Mouse (Mus musculus) hindbrain, embryonic 16.5 days (tissue): ENCODE data around the gene Olfml1. TPM values are rescaled to one million over a fixed set of nuclear protein-coding genes. Genes with fewer than 3 reads are reported as not detected.

Experiments used
- ATAC-seq: fragments of 200-750 bp; cut with Nextera tagmentation; 2 replicates; pipeline ENCODE4 v1.8.0; 2017; ENCODE audit warnings: moderate TSS enrichment, moderate library complexity
- H3K27ac ChIP-seq: fragments of 300-500 bp; sonication (generic); 2 replicates; pipeline ENCODE4 v1.5.1; 2014; ENCODE audit warnings: low read depth, mild to moderate bottlenecking, control low read depth, low read length, moderate library complexity
- H3K27me3 ChIP-seq: fragments of 300-500 bp; sonication (generic); replicated peaks from 2 replicates; pipeline ENCODE4 v1.6.1; 2014; ENCODE audit warnings: low read length; ENCODE audit not compliant: control insufficient read depth, insufficient read depth
- H3K36me3 ChIP-seq: fragments of 300-500 bp; sonication (generic); 2 replicates; pipeline ENCODE4 v1.6.1; 2014; ENCODE audit warnings: mild to moderate bottlenecking, low read length, moderate library complexity, mixed read lengths; ENCODE audit not compliant: control insufficient read depth, insufficient read depth
- H3K4me1 ChIP-seq: fragments of 300-500 bp; sonication (generic); 2 replicates; pipeline ENCODE4 v1.6.1; 2014; ENCODE audit warnings: low read depth, low read length; ENCODE audit not compliant: control insufficient read depth, insufficient read depth
- H3K4me2 ChIP-seq: fragments of 300-500 bp; sonication (generic); 2 replicates; pipeline ENCODE4 v1.6.1; 2014; ENCODE audit warnings: mild to moderate bottlenecking, low read length, control low read depth, moderate library complexity
- H3K4me3 ChIP-seq: fragments of 300-500 bp; sonication (generic); 2 replicates; pipeline ENCODE4 v1.5.1; 2014; ENCODE audit warnings: mild to moderate bottlenecking, low read length, control low read depth, moderate library complexity
- H3K9ac ChIP-seq: fragments of 300-500 bp; sonication (generic); 2 replicates; pipeline ENCODE4 v1.6.1; 2014; ENCODE audit warnings: low read depth, mild to moderate bottlenecking, control low read depth, low read length, moderate library complexity
- H3K9me3 ChIP-seq: fragments of 300-500 bp; sonication (generic); 2 replicates; pipeline ENCODE4 v1.6.1; 2014; ENCODE audit warnings: mild to moderate bottlenecking, low read length, moderate library complexity; ENCODE audit not compliant: control insufficient read depth
- WGBS: fragments of 180-500 bp; shearing (Covaris S2); extraction: QIAGEN DNeasy Blood & Tissue Kit; methylation state at CpG from one replicate; pipeline ENCODE4 v1.1.7; 2014; 5-methylcytosine and 5-hydroxymethylcytosine counted together
- polyA plus RNA-seq: library from polyadenylated mRNA; unstranded; fragments of >200 nt; fragmentation: Nextera tagmentation; extraction: Ambion mirVana; gene quantifications from 2 replicates; pipeline ENCODE4 v1.2.1, GENCODE M21; 2015

Gene Olfml1
- polyA plus RNA-seq, 1 experiment from 2014 or later = 4.8 TPM

DNA sequence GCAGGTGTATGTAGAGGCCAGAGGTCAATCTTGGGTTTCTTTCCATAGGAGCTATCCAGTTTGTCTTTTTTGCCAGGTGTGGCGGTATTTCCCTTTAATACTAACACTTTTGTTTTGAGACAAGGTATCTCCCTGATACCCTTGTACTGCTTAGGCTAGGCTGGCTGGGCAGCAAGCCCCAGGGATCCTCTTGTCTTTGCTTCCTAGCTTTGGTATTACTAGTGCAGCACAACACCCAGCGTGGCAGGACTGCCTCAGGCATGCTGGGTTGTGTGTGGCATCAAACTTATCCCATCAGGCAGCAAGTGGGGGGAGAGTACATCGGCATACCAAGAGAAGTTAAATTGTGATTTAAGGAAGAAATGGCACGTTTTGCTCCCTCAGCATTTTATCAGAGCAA lies 35.3 kb downstream of the Olfml1 start:
- H3K9ac ChIP-seq = no peak overlapping the region
- no peak overlapping the region for H3K4me2 ChIP-seq
- no peaks in the 10 kb centered on the region for H3K27me3 ChIP-seq
- H3K36me3 ChIP-seq = no peaks in the 10 kb centered on the region
- no peak for ATAC-seq
- no peak overlapping the region for H3K27ac ChIP-seq
- H3K4me3 ChIP-seq = no peak overlapping the region
- H3K9me3 ChIP-seq = no peaks in the 10 kb centered on the region
- 78% methylated on average over 4 of the region's 4 CpGs for WGBS
- no peaks in the 10 kb centered on the region for H3K4me1 ChIP-seq

DNA sequence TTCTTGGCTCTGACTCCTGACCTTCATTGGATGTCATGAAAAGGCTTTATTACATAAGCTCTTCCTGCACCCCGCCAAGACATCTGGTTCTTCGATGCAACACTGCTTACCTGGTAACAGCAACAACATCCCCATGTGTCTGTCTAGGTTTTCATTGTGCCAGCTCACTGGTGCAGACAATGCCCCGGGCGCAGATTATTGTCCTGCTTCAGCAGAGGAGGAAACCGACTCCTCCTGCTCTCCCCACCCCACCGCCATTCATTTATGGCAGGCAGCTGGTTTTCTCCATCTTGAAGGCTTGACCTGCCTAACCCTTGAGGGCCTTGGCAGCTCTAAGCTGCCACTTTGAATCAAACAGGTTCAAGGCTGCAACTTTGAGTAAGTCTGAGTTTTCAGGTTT lies 35.7 kb downstream of the Olfml1 start:
- Histone ChIP-seq H3K4me2 (no peak overlapping the region), H3K9me3 (no peaks in the 10 kb centered on the region), H3K27ac (no peak overlapping the region), H3K4me3 (no peak overlapping the region), H3K9ac (no peak overlapping the region), H3K36me3 (no peaks in the 10 kb centered on the region), H3K27me3 (no peaks in the 10 kb centered on the region), H3K4me1 (no peaks in the 10 kb centered on the region)
- WGBS = 43% methylated on average over 6 of the region's 6 CpGs
- no peak for ATAC-seq

DNA sequence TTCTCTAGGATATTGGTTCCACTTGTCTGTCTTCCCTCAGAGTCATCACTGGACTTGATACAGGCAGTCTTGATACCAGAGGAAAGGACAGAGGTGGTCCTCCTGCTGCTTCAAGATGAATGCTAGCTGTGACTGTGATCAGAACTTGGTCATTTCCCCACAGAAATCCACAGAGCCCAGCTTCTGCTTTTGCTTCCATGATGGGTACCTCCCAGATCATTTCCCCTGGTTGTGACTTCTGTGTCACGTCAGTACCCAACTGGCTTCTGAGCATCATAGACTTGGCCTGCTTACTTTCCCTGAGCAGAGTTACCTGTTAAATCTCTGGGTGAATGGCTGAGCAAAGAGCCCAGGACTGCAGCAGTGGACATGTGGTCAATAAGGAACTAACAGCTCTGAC lies 40.5 kb downstream of the Olfml1 start:
- ATAC-seq = no peak
- H3K36me3 ChIP-seq = no peaks in the 10 kb centered on the region
- no peak overlapping the region for H3K4me3 ChIP-seq
- no peaks in the 10 kb centered on the region for H3K9me3 ChIP-seq
- H3K27ac ChIP-seq = no peak overlapping the region
- no peaks in the 10 kb centered on the region for H3K4me1 ChIP-seq
- no peak overlapping the region for H3K9ac ChIP-seq
- no peak overlapping the region for H3K4me2 ChIP-seq
- WGBS = 76% methylated on average over 1 of the region's 1 CpGs
- H3K27me3 ChIP-seq = no peaks in the 10 kb centered on the region

DNA sequence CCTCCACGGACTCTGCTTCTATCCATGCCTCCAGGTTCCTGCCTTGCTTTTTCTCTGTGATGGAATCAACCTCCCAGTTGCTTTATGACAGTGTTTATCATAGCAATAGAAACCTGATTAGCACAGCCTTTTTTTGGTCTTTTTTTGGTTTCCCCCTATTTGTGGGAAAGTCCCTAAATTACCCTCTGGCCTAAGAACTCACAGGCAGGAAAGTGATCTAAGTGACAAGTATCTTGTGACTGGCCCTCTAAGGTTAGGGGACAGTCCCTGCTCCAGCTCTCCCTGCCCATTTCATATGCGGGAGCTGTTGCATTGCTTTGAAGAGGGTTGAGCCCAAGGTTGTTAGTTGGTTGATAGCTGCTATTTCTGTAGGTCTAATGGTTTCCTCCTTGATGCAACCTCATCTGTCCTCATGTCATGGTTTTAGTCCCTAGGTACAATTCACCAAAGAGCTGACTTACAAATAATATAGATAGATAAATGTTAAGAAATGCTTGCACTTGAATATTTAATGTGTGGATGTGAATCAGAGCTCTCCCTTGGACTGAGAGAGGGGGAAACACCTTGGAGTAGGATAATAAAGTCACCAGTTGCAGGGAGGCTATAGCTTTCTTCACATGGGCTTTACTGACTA lies 42.5 kb downstream of the Olfml1 start:
- Histone ChIP-seq H3K9ac (no peak overlapping the region), H3K4me2 (no peak overlapping the region), H3K27me3 (no peaks in the 10 kb centered on the region), H3K4me3 (no peak overlapping the region), H3K27ac (no peak overlapping the region), H3K4me1 (no peaks in the 10 kb centered on the region), H3K9me3 (no peaks in the 10 kb centered on the region), H3K36me3 (no peaks in the 10 kb centered on the region)
- WGBS = 91% methylated on average over 2 of the region's 2 CpGs
- no peak for ATAC-seq

DNA sequence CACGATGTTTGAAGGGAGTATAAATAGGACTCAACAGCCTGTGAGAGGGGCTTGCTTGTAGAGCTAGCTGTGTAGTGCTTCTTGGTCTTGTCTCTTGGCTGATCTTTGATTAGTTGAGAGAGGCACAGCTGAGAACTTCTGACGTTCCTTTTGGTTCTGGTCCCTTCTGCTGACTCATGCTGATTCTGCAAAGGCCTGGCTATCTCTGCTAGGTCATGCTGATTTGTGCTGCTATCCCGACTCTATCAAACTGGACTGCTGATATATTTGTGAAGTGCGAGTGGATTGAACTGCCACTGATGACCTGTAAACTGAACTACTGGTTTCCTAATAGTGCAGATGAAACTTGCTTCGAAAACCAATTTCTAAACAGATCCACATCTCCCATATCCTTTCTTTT lies 43.6 kb downstream of the Olfml1 start:
- Histone ChIP-seq H3K36me3 (no peaks in the 10 kb centered on the region), H3K27ac (no peak overlapping the region), H3K4me1 (no peaks in the 10 kb centered on the region), H3K4me2 (no peak overlapping the region), H3K27me3 (no peaks in the 10 kb centered on the region), H3K9ac (no peak overlapping the region), H3K9me3 (no peaks in the 10 kb centered on the region), H3K4me3 (no peak overlapping the region)
- no peak for ATAC-seq
- 97% methylated on average over 5 of the region's 5 CpGs for WGBS

DNA sequence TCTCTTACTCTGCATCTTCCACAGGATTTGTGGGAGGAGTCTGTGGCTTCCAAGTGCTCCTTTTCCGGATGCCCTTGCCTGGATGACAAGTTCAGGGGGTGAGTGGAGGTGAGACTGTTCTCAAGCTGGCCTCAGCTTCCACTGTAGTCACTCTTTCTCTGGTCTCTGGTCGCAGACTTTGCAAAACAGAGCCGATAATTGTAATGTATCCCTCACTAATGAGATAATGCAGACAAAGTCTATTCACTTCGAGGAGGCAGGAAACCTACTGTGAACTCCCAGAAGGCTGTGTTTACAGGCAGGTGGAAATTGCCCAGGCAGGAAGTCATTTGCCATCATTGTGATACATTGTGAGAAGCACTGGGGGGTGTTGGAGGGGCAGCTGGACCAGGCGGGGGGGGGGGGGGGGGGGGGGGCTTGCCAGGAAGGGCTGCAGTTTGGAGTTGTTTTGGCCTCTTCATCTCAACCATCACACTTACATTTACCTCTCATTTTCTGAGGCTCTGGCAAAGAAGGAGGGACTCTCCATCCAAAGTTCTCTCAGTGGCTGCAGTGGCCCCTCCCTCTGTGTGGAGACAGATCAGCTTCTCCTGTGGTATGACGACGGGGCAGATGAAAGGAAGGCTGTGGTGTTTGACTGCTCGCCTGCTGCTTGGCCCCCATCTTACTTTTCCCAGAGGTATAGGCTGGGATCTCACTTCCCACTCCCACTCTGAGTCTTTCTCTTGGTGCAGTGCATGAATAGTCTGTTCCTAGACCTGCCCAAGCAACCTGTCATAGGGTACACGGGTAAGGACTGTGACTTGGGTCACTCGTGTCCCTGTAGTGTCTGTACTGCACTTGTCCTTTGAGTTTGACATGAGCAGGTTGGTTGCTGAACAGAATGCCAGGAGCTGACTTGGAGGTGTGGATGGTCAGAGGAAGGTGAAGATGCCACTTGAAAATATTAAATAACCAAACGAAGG lies 51.1 kb downstream of the Olfml1 start:
- no peaks in the 10 kb centered on the region for H3K9me3 ChIP-seq
- no peaks in the 10 kb centered on the region for H3K27me3 ChIP-seq
- no peaks in the 10 kb centered on the region for H3K36me3 ChIP-seq
- no peak overlapping the region for H3K9ac ChIP-seq
- H3K4me2 ChIP-seq = no peak overlapping the region
- no peak for ATAC-seq
- no peaks in the 10 kb centered on the region for H3K4me1 ChIP-seq
- 36% methylated on average over 10 of the region's 11 CpGs for WGBS
- no peak overlapping the region for H3K4me3 ChIP-seq
- H3K27ac ChIP-seq = no peak overlapping the region

DNA sequence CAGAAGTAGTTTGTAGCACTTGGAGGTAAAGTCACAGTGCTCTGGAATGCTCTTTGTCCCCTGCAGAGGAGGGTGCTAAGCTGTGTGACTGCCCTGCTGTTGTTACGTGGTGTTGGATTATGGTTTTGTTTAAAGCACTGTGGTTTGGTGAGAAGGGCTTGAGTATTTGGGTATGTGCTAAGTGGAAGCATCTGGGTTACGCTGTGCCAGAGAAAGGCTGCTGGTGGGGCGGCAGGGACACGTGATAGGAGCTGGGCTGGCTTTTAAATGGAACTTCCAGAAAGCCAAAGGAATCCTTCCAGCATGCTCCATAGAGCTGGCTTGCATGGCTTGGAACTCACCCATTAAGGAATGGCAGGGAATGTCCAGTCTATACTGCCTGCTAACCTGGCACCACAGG lies 52.0 kb downstream of the Olfml1 start:
- Histone ChIP-seq H3K9me3 (no peaks in the 10 kb centered on the region), H3K36me3 (no peaks in the 10 kb centered on the region)
- 75% methylated on average over 4 of the region's 4 CpGs for WGBS

DNA sequence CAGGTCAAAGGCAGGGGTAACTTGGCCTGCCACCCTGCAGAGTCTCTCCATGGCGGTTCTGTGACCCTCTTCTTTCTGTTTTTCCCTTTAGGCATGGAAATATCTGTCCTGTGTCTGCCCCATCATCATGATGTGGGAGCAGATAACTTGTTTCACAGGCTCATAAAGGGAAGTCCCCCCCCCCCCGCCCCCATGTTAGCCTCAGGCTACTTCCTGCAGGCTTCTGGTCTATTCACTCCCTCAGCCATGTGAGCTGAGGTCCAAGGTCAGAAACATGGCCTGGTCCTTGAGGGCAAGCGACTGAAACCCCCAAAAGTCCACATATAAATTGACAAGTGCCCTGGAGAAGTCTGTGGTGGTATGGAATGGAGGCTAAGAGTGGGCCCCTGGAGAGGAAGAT lies 52.9 kb downstream of the Olfml1 start:
- H3K27me3 ChIP-seq = no peaks in the 10 kb centered on the region
- ATAC-seq = no peak

More for the DNA sequence above, 52.0 kb downstream of the Olfml1 start:
- Histone ChIP-seq H3K27me3 (no peaks in the 10 kb centered on the region), H3K9ac (no peak overlapping the region), H3K4me2 (no peak overlapping the region), H3K4me1 (no peaks in the 10 kb centered on the region), H3K4me3 (no peak overlapping the region), H3K27ac (no peak overlapping the region)
- ATAC-seq = no peak

DNA sequence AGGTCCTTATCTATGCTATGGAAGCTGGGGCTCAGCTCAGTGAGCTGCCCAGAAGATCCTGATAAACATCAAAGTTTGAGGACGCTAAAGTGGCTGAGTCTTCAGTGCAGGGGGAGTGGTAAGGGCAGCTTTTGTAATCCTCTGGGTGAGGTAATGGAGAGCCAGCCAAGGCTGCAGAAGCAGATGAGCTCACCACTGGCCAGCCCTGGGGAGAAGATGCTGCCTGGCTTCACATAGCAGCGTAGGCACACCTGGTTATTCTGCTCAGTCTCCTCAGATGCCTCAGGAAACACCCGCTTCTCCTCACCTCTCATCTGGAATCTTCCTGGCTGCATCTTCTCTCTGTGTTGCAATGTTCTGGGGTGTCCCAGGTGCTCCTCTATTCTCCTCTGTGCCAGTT lies 57.2 kb downstream of the Olfml1 start:
- Histone ChIP-seq H3K4me3 (no peak overlapping the region), H3K27me3 (no peaks in the 10 kb centered on the region), H3K27ac (no peak overlapping the region), H3K4me1 (no peaks in the 10 kb centered on the region), H3K9ac (no peak overlapping the region), H3K4me2 (no peak overlapping the region), H3K9me3 (no peaks in the 10 kb centered on the region), H3K36me3 (no peaks in the 10 kb centered on the region)
- 67% methylated on average over 3 of the region's 3 CpGs for WGBS
- ATAC-seq = no peak

More for the DNA sequence above, 52.9 kb downstream of the Olfml1 start:
- Histone ChIP-seq H3K9ac (no peak overlapping the region), H3K4me2 (no peak overlapping the region), H3K36me3 (no peaks in the 10 kb centered on the region), H3K9me3 (no peaks in the 10 kb centered on the region), H3K4me1 (no peaks in the 10 kb centered on the region), H3K4me3 (no peak overlapping the region), H3K27ac (no peak overlapping the region)
- 80% methylated on average over 3 of the region's 3 CpGs for WGBS
